Mouse (Mus musculus) 3134 (cell line): ENCODE measurements around the gene Adamts7.

Experiments
- DNase-seq: peaks from one replicate; pipeline ENCODE4 v3.0.0-alpha.2; 2011; ENCODE audit warnings: low spot score; ENCODE audit not compliant: insufficient read length; ENCODE audit errors: extremely low read depth

Gene Adamts7

GRCm38 (mm10) chr9:90162926-90163748 lies at the start of gene Adamts7:
Gene Adamts7, plus strand, starts transcription at chr9:90163069.
- peak; percentile 70 for DNase-seq

GRCm38 (mm10) chr9:90113151-90113550 lies 49.7 kb upstream of the Adamts7 start:
- no peak for DNase-seq

GRCm38 (mm10) chr9:90113651-90114566 lies 49.0 kb upstream of the Adamts7 start:
- peak; percentile 93 for DNase-seq

GRCm38 (mm10) chr9:90114567-90115307 lies 48.1 kb upstream of the Adamts7 start, which contains the start of gene Morf4l1:
Gene Morf4l1, minus strand, starts transcription at chr9:90114774.
- peak; percentile 97 for DNase-seq

GRCm38 (mm10) chr9:90115308-90115700 lies 47.6 kb upstream of the Adamts7 start:
- no peak for DNase-seq

- no peak for DNase-seq
Measured at GRCm38 (mm10) chr9:90117234-90117633, 45.6 kb upstream of the Adamts7 start.

GRCm38 (mm10) chr9:90122246-90122740 lies 40.6 kb upstream of the Adamts7 start:
- no peak for DNase-seq

- no peak for DNase-seq
Measured at GRCm38 (mm10) chr9:90124156-90124872, 38.6 kb upstream of the Adamts7 start.

- no peak for DNase-seq
Measured at GRCm38 (mm10) chr9:90124873-90125245, 38.0 kb upstream of the Adamts7 start.

- DNase-seq = no peak
Measured at GRCm38 (mm10) chr9:90125416-90126099, 37.3 kb upstream of the Adamts7 start.

- DNase-seq = no peak
Measured at GRCm38 (mm10) chr9:90126260-90127010, 36.4 kb upstream of the Adamts7 start.

- DNase-seq = no peak
Measured at GRCm38 (mm10) chr9:90127146-90127545, 35.7 kb upstream of the Adamts7 start.

- no peak for DNase-seq
Measured at GRCm38 (mm10) chr9:90128636-90129201, 34.1 kb upstream of the Adamts7 start.

GRCm38 (mm10) chr9:90133562-90134355 lies 29.1 kb upstream of the Adamts7 start:
- DNase-seq = no peak

- no peak for DNase-seq
Measured at GRCm38 (mm10) chr9:90135466-90135865, 27.4 kb upstream of the Adamts7 start.

GRCm38 (mm10) chr9:90135963-90136677 lies 26.7 kb upstream of the Adamts7 start:
- DNase-seq = no peak

- no peak for DNase-seq
Measured at GRCm38 (mm10) chr9:90136678-90136965, 26.2 kb upstream of the Adamts7 start.
